In the genomic region with DNA sequence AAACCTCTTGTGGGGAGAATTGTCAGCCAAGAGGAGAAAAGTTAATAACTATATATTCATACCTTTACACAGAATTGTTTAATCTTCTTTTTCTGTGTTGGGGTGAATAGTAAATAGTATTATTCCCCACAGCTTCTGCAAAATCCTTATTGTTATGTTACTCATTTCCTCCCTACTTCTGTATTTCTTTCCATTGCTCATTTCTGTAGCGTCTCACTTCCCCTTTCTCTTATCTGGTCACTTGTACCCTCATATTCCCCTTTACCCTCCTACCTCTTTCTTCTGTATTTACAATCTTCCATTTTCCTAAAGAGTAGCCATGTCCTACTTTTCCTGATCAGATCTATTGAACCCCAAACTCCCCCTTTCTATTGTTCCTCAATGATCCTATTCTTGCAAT, we compare ENCODE assay signal across 30 mouse cellular contexts.
DNase-seq lines count a peak whose midpoint lies in the region; ATAC-seq and TF ChIP-seq lines count a peak whose summit lies in the region.
"Had no signal": no experiment of that assay in that cellular context is flagged by ENCODE, and none has a peak within 500 bp of the region (broad histone marks: within the 10 kb centered on the region; RNA-seq: fewer than 3 reads in every experiment).

No protein-coding gene starts in this region.

- H3K9me3 ChIP-seq in kidney, embryonic 15.5 days (replicated peaks) = no peaks in the 10 kb centered on the region
- no peaks in the 10 kb centered on the region for H3K9me3 ChIP-seq in limb, embryonic 10.5 days (replicated peaks)
- H3K9me3 ChIP-seq: forebrain, embryonic 13.5 days; heart, embryonic 12.5 days; limb, embryonic 13.5 days; liver, embryonic 12.5 days; midbrain, embryonic 15.5 days had no signal

- H3K4me2 ChIP-seq in kidney, embryonic 15.5 days = no peak overlapping the region
- H3K4me2 ChIP-seq: forebrain, embryonic 13.5 days; heart, embryonic 12.5 days; hindbrain, embryonic 14.5 days; limb, embryonic 13.5 days; liver, embryonic 12.5 days; lung, embryonic 14.5 days; midbrain, embryonic 15.5 days had no signal

- no peak for TF ChIP-seq POLR2A in lung, adult 2 months (IDR thresholded peaks at IDR 0.05; ENCODE audit: borderline replicate concordance, extremely low read depth, low read depth, low read length)

- H3K27ac ChIP-seq in brown adipose tissue, adult 24 weeks (replicated peaks; ENCODE audit: low read depth, low read length) = 0 out of 2 replicates have a peak overlapping the region, but pooled peaks have one; percentile 17
- H3K27ac ChIP-seq in macrophage = peak overlapping the region; percentile 64
- H3K27ac ChIP-seq in kidney, embryonic 15.5 days = no peak overlapping the region
- no peak overlapping the region for H3K27ac ChIP-seq in limb, embryonic 10.5 days
- H3K27ac ChIP-seq: forebrain, embryonic 13.5 days; hindbrain, embryonic 14.5 days; limb, embryonic 13.5 days; liver, embryonic 12.5 days; midbrain, embryonic 15.5 days; stomach, postnatal 0 days had no signal

- H3K27me3 ChIP-seq in kidney, embryonic 15.5 days = no peaks in the 10 kb centered on the region
- H3K27me3 ChIP-seq in limb, embryonic 10.5 days (ENCODE audit: low read depth, poor library complexity, severe bottlenecking) = no peaks in the 10 kb centered on the region
- H3K27me3 ChIP-seq: forebrain, embryonic 13.5 days; heart, embryonic 12.5 days; limb, embryonic 13.5 days; liver, embryonic 12.5 days; midbrain, embryonic 15.5 days; Patski had no signal

- ATAC-seq in kidney, embryonic 15.5 days (replicated peaks; ENCODE audit: low FRiP score) = no peak
- ATAC-seq: forebrain, embryonic 13.5 days; intestine, postnatal 0 days; liver, embryonic 12.5 days; midbrain, embryonic 15.5 days; Patski had no signal

- H3K9ac ChIP-seq in kidney, embryonic 15.5 days = no peak overlapping the region
- H3K9ac ChIP-seq: forebrain, embryonic 13.5 days; heart, embryonic 12.5 days; hindbrain, embryonic 14.5 days; limb, embryonic 13.5 days; liver, embryonic 12.5 days; lung, embryonic 14.5 days; midbrain, embryonic 15.5 days had no signal

- no peak for TF ChIP-seq CTCF in lung, adult 2 months (IDR thresholded peaks at IDR 0.05; ENCODE audit: insufficient read depth, low read length)

- no peak overlapping the region for H3K4me3 ChIP-seq in lung, adult 2 months (replicated peaks; ENCODE audit: extremely low read depth, low read depth, low read length)
- no peak overlapping the region for H3K4me3 ChIP-seq in brown adipose tissue, adult 24 weeks (ENCODE audit: insufficient read depth, low read depth, low read length)
- H3K4me3 ChIP-seq in macrophage (ENCODE audit: inconsistent target) = no peak overlapping the region
- no peak overlapping the region for H3K4me3 ChIP-seq in kidney, embryonic 15.5 days (replicated peaks)
- H3K4me3 ChIP-seq in limb, embryonic 10.5 days = no peak overlapping the region
- H3K4me3 ChIP-seq: forebrain, embryonic 13.5 days; heart, embryonic 12.5 days; limb, embryonic 13.5 days; liver, embryonic 12.5 days; midbrain, embryonic 15.5 days had no signal

- 66% methylated on average over 1 of the region's 1 CpGs for WGBS in lung, adult 2 months
- 0% methylated on average over 1 of the region's 1 CpGs for WGBS in macrophage (ENCODE audit: missing documents)
- WGBS in kidney, embryonic 15.5 days = 92% methylated on average over 1 of the region's 1 CpGs
- 89% methylated on average over 1 of the region's 1 CpGs for WGBS in limb, embryonic 10.5 days

- no peaks in the 10 kb centered on the region for H3K4me1 ChIP-seq in lung, adult 2 months (ENCODE audit: control insufficient read depth, insufficient read depth, low read length)
- H3K4me1 ChIP-seq in brown adipose tissue, adult 24 weeks (ENCODE audit: control insufficient read depth, insufficient read depth, insufficient read length, low read length) = no peaks in the 10 kb centered on the region
- H3K4me1 ChIP-seq in kidney, embryonic 15.5 days = no peaks in the 10 kb centered on the region
- H3K4me1 ChIP-seq in limb, embryonic 10.5 days = no peaks in the 10 kb centered on the region
- H3K4me1 ChIP-seq: forebrain, embryonic 13.5 days; heart, embryonic 12.5 days; limb, embryonic 13.5 days; liver, embryonic 12.5 days; midbrain, embryonic 15.5 days had no signal

- DNase-seq in lung, postnatal 36 days = peak; percentile 10
- no peak for DNase-seq in lung, adult 2 months
- DNase-seq in heart, adult 8-10 months (ENCODE audit: low spot score) = no peak
- DNase-seq in limb, embryonic 10.5 days (ENCODE audit: low spot score) = no peak
- DNase-seq: adrenal gland, postnatal 10 days; B cell, adult 2 months; cerebellum, adult 2 months; cerebellum, postnatal 14 days; gastrocnemius, postnatal 25 days; heart, postnatal 4 days; kidney, adult 9 months; kidney, postnatal 14 days; layer of hippocampus, adult 9-11 months; lung, embryonic 14.5 days; right cerebral cortex, adult 18-20 months; spleen, adult 18-20 months; thymus, adult 18-20 months; thymus, postnatal 36 days had no signal

- H3K79me2 ChIP-seq in macrophage (ENCODE audit: inconsistent target) = no peaks in the 10 kb centered on the region

- no peaks in the 10 kb centered on the region for H3K36me3 ChIP-seq in macrophage (ENCODE audit: inconsistent target)
- H3K36me3 ChIP-seq in kidney, embryonic 15.5 days = no peaks in the 10 kb centered on the region
- no peaks in the 10 kb centered on the region for H3K36me3 ChIP-seq in limb, embryonic 10.5 days
- H3K36me3 ChIP-seq: heart, embryonic 12.5 days; limb, embryonic 13.5 days; liver, embryonic 12.5 days; midbrain, embryonic 15.5 days had no signal

Comparison
In these comparisons a context has a peak if more than half of its experiments do, and no peak if none do; other contexts are left out.
1. H3K27ac ChIP-seq: peak in brown adipose tissue, adult 24 weeks (single experiment) and macrophage (single experiment); none in kidney, embryonic 15.5 days (single experiment) and limb, embryonic 10.5 days (single experiment).